21 mouse cellular contexts compared by ENCODE assay signal in the genomic region with DNA sequence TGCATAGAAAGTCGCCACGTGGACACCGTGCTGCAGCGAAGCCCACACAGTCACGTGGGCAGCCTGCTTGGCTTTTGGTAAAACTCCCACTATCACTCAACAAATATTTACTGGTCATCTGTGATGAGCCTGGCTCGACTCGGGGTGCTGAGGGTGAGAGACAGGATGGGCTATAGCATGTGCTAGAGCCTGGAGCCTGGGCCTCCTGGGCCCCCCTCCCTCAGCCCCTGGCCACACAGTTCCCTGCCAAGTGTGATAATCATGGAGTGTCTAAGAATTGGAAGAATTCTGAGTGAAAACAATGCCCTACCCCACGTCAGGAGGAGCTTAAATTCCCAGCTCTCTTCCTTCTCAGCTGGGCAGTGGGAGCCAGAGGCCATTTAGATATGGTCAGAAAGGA. TPM values are rescaled to one million over a fixed set of nuclear protein-coding genes. Genes with fewer than 3 reads are reported as not detected.
"Had no signal": no experiment of that assay in that cellular context is flagged by ENCODE, and none has a peak within 500 bp of the region (broad histone marks: within the 10 kb centered on the region; RNA-seq: fewer than 3 reads in every experiment).

No protein-coding gene starts in this region.

- H3K36me3 ChIP-seq: liver, embryonic 13.5 days; neural tube, embryonic 12.5 days; neural tube, embryonic 15.5 days had no signal

- H3K4me2 ChIP-seq: liver, embryonic 13.5 days; neural tube, embryonic 12.5 days; neural tube, embryonic 15.5 days had no signal

- ATAC-seq: intestine, embryonic 16.5 days had no signal

- H3K9me3 ChIP-seq: neural tube, embryonic 12.5 days; neural tube, embryonic 15.5 days had no signal

- H3K4me3 ChIP-seq: left cerebral cortex, adult 2 months; liver, embryonic 13.5 days; neural tube, embryonic 12.5 days; neural tube, embryonic 15.5 days had no signal

- H3K4me1 ChIP-seq: neural tube, embryonic 12.5 days; neural tube, embryonic 15.5 days had no signal

- H3K9ac ChIP-seq: liver, embryonic 13.5 days; neural tube, embryonic 12.5 days; neural tube, embryonic 15.5 days had no signal

- DNase-seq: kidney, adult 2 months; kidney, postnatal 10 days; kidney, postnatal 36 days; layer of hippocampus, postnatal 36 days; liver, embryonic 13.5 days; lung, postnatal 14 days; right cerebral cortex, adult 18-20 months; right cerebral cortex, postnatal 14 days; right cerebral cortex, postnatal 4 days; thymus, adult 2 months; thymus, postnatal 14 days; thymus, postnatal 4 days had no signal

- H3K27ac ChIP-seq: left cerebral cortex, adult 2 months; liver, embryonic 13.5 days; macrophage; neural tube, embryonic 12.5 days; neural tube, embryonic 15.5 days; stomach, postnatal 0 days had no signal

RNA-seq across cellular contexts. Expression of a gene that starts 13.3 kb away (rescaled TPM):
- total RNA-seq: liver, adult 2 months; megakaryocyte, adult 5-6 weeks had no signal
- polyA plus RNA-seq: intestine, embryonic 16.5 days; liver, adult 2 months; liver, embryonic 13.5 days; liver, embryonic 16.5 days; macrophage had no signal
